Mouse (Mus musculus) hindbrain, embryonic 12.5 days (tissue): ENCODE measurements around the gene Clasp2. TPM values are rescaled to one million over a fixed set of nuclear protein-coding genes. Genes with fewer than 3 reads are reported as not detected.
"Not testable (repeated sequence)": the region's sequence is repeated elsewhere in the genome, so short reads cannot be mapped to it uniquely, and the experiment has no call there.

ENCODE experiments used
- ATAC-seq: fragments of 200-750 bp; cut with Nextera tagmentation; 2 replicates; pipeline ENCODE4 v1.8.0; 2017; ENCODE audit warnings: moderate TSS enrichment; ENCODE audit not compliant: low FRiP score
- H3K27ac ChIP-seq: fragments of 300-500 bp; sonication (generic); 2 replicates; pipeline ENCODE4 v1.5.1; 2016; ENCODE audit warnings: mild to moderate bottlenecking
- H3K27me3 ChIP-seq: fragments of 300-500 bp; sonication (generic); 2 replicates; pipeline ENCODE4 v1.6.1; 2016; ENCODE audit warnings: mild to moderate bottlenecking
- H3K36me3 ChIP-seq: fragments of 300-500 bp; sonication (generic); 2 replicates; pipeline ENCODE4 v1.6.1; 2016; ENCODE audit warnings: mild to moderate bottlenecking
- H3K4me1 ChIP-seq: fragments of 300-500 bp; sonication (generic); 2 replicates; pipeline ENCODE4 v1.6.1; 2016
- H3K4me2 ChIP-seq: fragments of 300-500 bp; sonication (generic); replicated peaks from 2 replicates; pipeline ENCODE4 v1.6.1; 2016; ENCODE audit warnings: mild to moderate bottlenecking
- H3K4me3 ChIP-seq: fragments of 300-500 bp; sonication (generic); 2 replicates; pipeline ENCODE4 v1.5.1; 2016; ENCODE audit warnings: mild to moderate bottlenecking
- H3K9ac ChIP-seq: fragments of 300-500 bp; sonication (generic); 2 replicates; pipeline ENCODE4 v1.6.1; 2016; ENCODE audit warnings: mild to moderate bottlenecking, moderate library complexity
- H3K9me3 ChIP-seq: fragments of 300-500 bp; sonication (generic); replicated peaks from 2 replicates; pipeline ENCODE4 v1.6.1; 2016; ENCODE audit warnings: mild to moderate bottlenecking
- WGBS: fragments of 180-500 bp; shearing (Covaris S2); methylation state at CpG from one replicate; pipeline ENCODE4 v1.1.7; 2016; 5-methylcytosine and 5-hydroxymethylcytosine counted together
- polyA plus RNA-seq: library from polyadenylated mRNA; unstranded; fragments of >200 nt; fragmentation: Nextera tagmentation; extraction: Ambion mirVana; gene quantifications from 2 replicates; pipeline ENCODE4 v1.2.1, GENCODE M21; 2016

Clasp2 gene
- polyA plus RNA-seq, 1 experiment from 2014 or later: 84.5 TPM

GRCm38 (mm10) chr9:113762389-113762788 lies 21.1 kb downstream of the Clasp2 start:
- H3K4me3 ChIP-seq: no peak overlapping the region
- no peak overlapping the region for H3K27ac ChIP-seq
- no peaks in the 10 kb centered on the region for H3K27me3 ChIP-seq
- H3K36me3 ChIP-seq: 0 out of 2 replicates have a peak, but pooled peaks cover 6% of the 10 kb centered on the region
- H3K4me2 ChIP-seq: no peak overlapping the region
- ATAC-seq: no peak
- no peaks in the 10 kb centered on the region for H3K4me1 ChIP-seq
- H3K9ac ChIP-seq: no peak overlapping the region
- WGBS: 92% methylated on average over 6 of the region's 6 CpGs
- 0 out of 2 replicates have a peak, but pooled peaks cover 5% of the 10 kb centered on the region for H3K9me3 ChIP-seq

DNA sequence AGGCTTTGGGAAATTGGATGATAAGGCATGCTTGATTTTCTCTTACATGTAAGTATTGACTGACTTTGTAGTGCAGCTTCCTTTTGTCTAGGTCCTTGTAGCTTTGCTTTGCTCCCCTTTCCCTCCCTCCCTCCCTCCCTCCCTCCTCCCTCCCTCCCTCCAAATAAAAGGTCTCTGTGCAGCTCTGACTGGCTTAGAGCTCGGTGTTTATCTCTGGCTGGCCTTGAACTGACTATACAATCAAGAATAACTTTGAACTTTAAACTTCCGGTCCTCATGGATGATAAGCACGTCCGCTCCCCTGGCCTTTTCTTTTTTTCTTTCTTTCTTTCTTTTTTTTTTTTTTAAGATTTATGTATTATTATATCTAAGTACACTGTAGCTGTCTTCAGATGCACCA lies 21.9 kb downstream of the Clasp2 start:
- H3K9ac ChIP-seq: no peak overlapping the region
- no peak overlapping the region for H3K4me3 ChIP-seq
- 88% methylated on average over 4 of the region's 4 CpGs for WGBS
- H3K27me3 ChIP-seq: no peaks in the 10 kb centered on the region
- H3K27ac ChIP-seq: no peak overlapping the region
- no peak overlapping the region for H3K4me2 ChIP-seq
- H3K9me3 ChIP-seq: 0 out of 2 replicates have a peak, but pooled peaks cover 5% of the 10 kb centered on the region
- no peaks in the 10 kb centered on the region for H3K4me1 ChIP-seq
- ATAC-seq: no peak
- 0 out of 2 replicates have a peak, but pooled peaks cover 6% of the 10 kb centered on the region for H3K36me3 ChIP-seq

DNA sequence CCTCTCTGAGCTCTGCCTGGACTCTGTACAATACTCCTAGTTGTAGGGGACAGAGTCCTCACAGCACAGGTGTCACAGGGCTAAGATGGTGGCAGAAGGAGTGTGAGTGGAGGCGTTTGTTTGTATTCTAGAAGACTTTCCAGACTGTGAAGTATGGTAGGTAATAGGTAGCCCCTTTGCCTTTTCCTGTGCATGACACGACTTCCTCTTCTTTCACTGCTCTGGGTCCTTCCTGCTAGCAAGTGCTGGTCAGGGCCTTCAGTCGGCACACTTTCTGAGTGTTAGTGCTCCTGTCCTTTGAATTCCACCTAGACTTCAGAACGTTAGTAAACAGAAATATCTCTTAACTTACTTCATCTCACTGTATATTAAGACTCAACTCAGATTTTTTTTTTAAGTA lies 29.4 kb downstream of the Clasp2 start:
- Histone ChIP-seq H3K36me3 (0 out of 2 replicates have a peak, but pooled peaks cover 7% of the 10 kb centered on the region), H3K4me3 (no peak overlapping the region), H3K4me1 (no peaks in the 10 kb centered on the region), H3K27me3 (no peaks in the 10 kb centered on the region), H3K9me3 (no peaks in the 10 kb centered on the region), H3K4me2 (no peak overlapping the region), H3K9ac (no peak overlapping the region), H3K27ac (no peak overlapping the region)
- WGBS: 90% methylated on average over 4 of the region's 4 CpGs
- ATAC-seq: no peak

GRCm38 (mm10) chr9:113780863-113781262 lies 39.6 kb downstream of the Clasp2 start:
- Histone ChIP-seq H3K27ac (no peak overlapping the region), H3K9me3 (no peaks in the 10 kb centered on the region), H3K4me3 (no peak overlapping the region), H3K36me3 (no peaks in the 10 kb centered on the region), H3K4me1 (peaks cover 8% of the 10 kb centered on the region; the same call in 1 of the 2 replicates), H3K9ac (no peak overlapping the region), H3K4me2 (no peak overlapping the region), H3K27me3 (no peaks in the 10 kb centered on the region)
- no peak for ATAC-seq
- WGBS: 86% methylated on average over 3 of the region's 3 CpGs

DNA sequence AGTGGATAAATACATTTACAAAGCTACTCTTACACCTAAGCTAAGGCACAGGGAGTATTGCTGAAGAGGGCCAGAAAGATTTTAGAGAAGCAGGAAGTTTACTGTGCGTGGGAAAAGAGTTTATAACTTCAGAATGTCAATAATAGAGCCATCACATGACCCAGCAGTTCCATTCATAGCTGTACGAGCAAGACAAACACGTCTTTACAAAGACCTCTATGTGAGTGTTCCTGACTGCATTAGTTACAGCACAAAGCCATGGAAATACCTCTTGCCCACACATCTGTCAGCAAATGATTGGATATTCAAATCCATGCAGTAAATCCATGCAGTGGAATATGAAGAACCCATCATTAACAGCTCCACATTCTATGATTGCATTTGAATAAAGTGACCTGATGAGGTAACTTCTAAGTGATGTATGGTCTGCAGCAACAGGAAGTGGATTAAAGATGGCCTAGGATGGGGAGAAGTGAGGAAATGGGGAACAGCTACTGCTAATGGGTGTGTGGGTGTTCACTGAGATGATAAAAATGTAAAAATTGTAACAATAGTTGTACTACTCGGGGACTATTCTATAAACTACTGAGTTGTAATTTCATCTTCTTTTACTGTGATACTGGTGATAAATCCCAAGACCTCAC lies 41.2 kb downstream of the Clasp2 start:
- H3K27me3 ChIP-seq: no peaks in the 10 kb centered on the region
- peaks cover 8% of the 10 kb centered on the region; the same call in 1 of the 2 replicates for H3K4me1 ChIP-seq
- H3K36me3 ChIP-seq: no peaks in the 10 kb centered on the region
- no peak overlapping the region for H3K4me3 ChIP-seq
- no peak overlapping the region for H3K4me2 ChIP-seq
- no peak overlapping the region for H3K27ac ChIP-seq
- WGBS: 42% methylated on average over 4 of the region's 4 CpGs
- no peak for ATAC-seq
- no peaks in the 10 kb centered on the region for H3K9me3 ChIP-seq
- H3K9ac ChIP-seq: no peak overlapping the region

GRCm38 (mm10) chr9:113783674-113784073 lies 42.4 kb downstream of the Clasp2 start:
- H3K36me3 ChIP-seq: no peaks in the 10 kb centered on the region
- no peak overlapping the region for H3K4me2 ChIP-seq
- peaks cover 8% of the 10 kb centered on the region; the same call in 1 of the 2 replicates for H3K4me1 ChIP-seq
- no peak overlapping the region for H3K27ac ChIP-seq
- ATAC-seq: no peak
- H3K27me3 ChIP-seq: no peaks in the 10 kb centered on the region
- H3K4me3 ChIP-seq: no peak overlapping the region
- no peak overlapping the region for H3K9ac ChIP-seq
- 64% methylated on average over 5 of the region's 5 CpGs for WGBS
- H3K9me3 ChIP-seq: no peaks in the 10 kb centered on the region

- not testable (repeated sequence) for H3K27me3 ChIP-seq, H3K4me3 ChIP-seq, H3K36me3 ChIP-seq, ATAC-seq, H3K9me3 ChIP-seq, H3K4me2 ChIP-seq, H3K27ac ChIP-seq, H3K9ac ChIP-seq
- WGBS: 46% methylated on average over 4 of the region's 6 CpGs
- H3K4me1 ChIP-seq: peaks cover 16% of the 10 kb centered on the region
Observed at GRCm38 (mm10) chr9:113789283-113789682, 48.0 kb downstream of the Clasp2 start.

- H3K4me2 ChIP-seq: peak overlapping the region; percentile 53
- H3K9me3 ChIP-seq: no peaks in the 10 kb centered on the region
- H3K9ac ChIP-seq: peak overlapping the region; percentile 68
- no peaks in the 10 kb centered on the region for H3K36me3 ChIP-seq
- H3K27ac ChIP-seq: peak overlapping the region; percentile 93
- peak overlapping the region; percentile 44 for H3K4me3 ChIP-seq
- H3K27me3 ChIP-seq: no peaks in the 10 kb centered on the region
- H3K4me1 ChIP-seq: peaks cover 21% of the 10 kb centered on the region
- WGBS: 2% methylated on average over 17 of the region's 17 CpGs
- ATAC-seq: peak; percentile 95
Observed at GRCm38 (mm10) chr9:113792651-113793512, 51.6 kb downstream of the Clasp2 start.

DNA sequence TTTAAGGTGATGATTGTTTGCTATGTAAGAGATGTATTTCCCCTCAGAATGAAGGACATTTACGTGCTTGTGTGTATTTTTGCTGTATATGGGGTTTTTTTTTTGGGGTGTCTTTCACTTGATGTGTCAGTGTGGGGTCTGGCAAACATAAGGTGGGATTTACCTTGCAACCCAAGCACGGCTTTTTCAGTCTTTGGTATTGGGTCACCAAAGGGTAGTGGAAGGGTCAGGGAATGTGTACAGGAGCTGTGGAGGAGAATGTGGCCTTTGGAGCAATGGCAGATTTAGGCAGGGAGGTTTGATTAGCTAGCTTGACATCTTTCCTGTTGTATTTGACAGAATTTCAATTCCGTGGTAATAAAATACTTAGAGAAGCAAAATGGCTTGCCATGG lies 52.2 kb downstream of the Clasp2 start:
- Histone ChIP-seq H3K4me3 (peak overlapping the region; percentile 44), H3K4me1 (peaks cover 21% of the 10 kb centered on the region), H3K27me3 (no peaks in the 10 kb centered on the region), H3K36me3 (no peaks in the 10 kb centered on the region), H3K9ac (peak overlapping the region; percentile 68), H3K9me3 (no peaks in the 10 kb centered on the region), H3K4me2 (peak overlapping the region; percentile 53), H3K27ac (peak overlapping the region; percentile 93)
- ATAC-seq: no peak; the same call in 1 of the 2 replicates
- WGBS: 33% methylated on average over 3 of the region's 3 CpGs

DNA sequence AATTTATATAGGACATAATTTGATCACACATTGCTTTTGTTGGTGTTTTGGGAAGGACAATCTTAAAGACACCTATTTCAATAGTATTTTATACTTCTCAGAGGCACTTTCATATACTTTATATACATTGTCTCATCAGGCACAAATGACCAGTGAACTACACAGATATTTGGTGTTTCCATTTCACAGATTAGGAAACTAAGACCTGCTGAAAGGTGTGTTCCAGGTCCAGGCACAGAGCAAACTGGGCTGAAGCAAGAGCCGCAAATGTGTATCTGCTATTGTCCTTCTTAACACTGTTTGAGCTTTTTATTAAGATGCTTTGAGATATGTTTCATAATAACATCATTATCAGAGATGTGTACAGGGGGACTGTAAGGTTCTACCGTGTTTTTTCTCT lies 52.7 kb downstream of the Clasp2 start:
- H3K4me3 ChIP-seq: peak overlapping the region; percentile 44
- H3K27me3 ChIP-seq: no peaks in the 10 kb centered on the region
- no peaks in the 10 kb centered on the region for H3K9me3 ChIP-seq
- 87% methylated on average over 2 of the region's 2 CpGs for WGBS
- peak overlapping the region; percentile 53 for H3K4me2 ChIP-seq
- ATAC-seq: no peak
- peaks cover 21% of the 10 kb centered on the region for H3K4me1 ChIP-seq
- no peak overlapping the region for H3K27ac ChIP-seq
- no peaks in the 10 kb centered on the region for H3K36me3 ChIP-seq
- H3K9ac ChIP-seq: peak overlapping the region; percentile 68

DNA sequence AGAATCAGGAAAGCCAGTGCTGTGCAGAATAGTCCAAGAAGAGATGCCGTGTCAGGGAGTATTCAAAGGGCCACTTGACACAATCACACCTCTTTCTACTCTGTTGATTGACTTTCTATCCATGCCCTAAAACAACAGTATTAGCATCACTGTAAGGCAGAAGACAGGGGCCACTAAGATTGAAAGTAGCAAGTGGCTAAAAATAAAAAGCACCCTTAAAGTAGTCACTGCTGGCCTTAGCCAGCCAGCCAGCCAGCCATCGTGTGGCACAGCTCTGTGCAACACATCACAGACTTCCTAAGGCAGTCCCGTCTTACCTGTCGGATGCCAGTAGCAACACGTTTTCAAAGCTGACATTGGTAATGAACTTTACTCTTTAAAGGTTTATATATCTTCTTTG lies 55.9 kb downstream of the Clasp2 start:
- H3K9ac ChIP-seq: no peak overlapping the region
- peaks cover 14% of the 10 kb centered on the region for H3K4me1 ChIP-seq
- H3K27me3 ChIP-seq: no peaks in the 10 kb centered on the region
- no peaks in the 10 kb centered on the region for H3K9me3 ChIP-seq
- H3K27ac ChIP-seq: no peak overlapping the region
- no peak for ATAC-seq
- no peaks in the 10 kb centered on the region for H3K36me3 ChIP-seq
- H3K4me2 ChIP-seq: no peak overlapping the region
- 84% methylated on average over 5 of the region's 5 CpGs for WGBS
- H3K4me3 ChIP-seq: no peak overlapping the region

- Histone ChIP-seq H3K9me3 (no peaks in the 10 kb centered on the region), H3K27me3 (no peaks in the 10 kb centered on the region), H3K36me3 (no peaks in the 10 kb centered on the region), H3K4me1 (peaks cover 6% of the 10 kb centered on the region; the same call in 1 of the 2 replicates), H3K4me3 (no peak overlapping the region), H3K27ac (no peak overlapping the region), H3K9ac (no peak overlapping the region), H3K4me2 (no peak overlapping the region)
- ATAC-seq: no peak
- 90% methylated on average over 3 of the region's 3 CpGs for WGBS
Observed at GRCm38 (mm10) chr9:113800671-113801070, 59.4 kb downstream of the Clasp2 start.
